Mouse (Mus musculus) myocyte (in vitro differentiated cells): ENCODE data around the gene Obp2a. TPM values are rescaled to one million over a fixed set of nuclear protein-coding genes. Genes with fewer than 3 reads are reported as not detected.

Experiments
- H3K27me3 ChIP-seq: one replicate; pipeline ENCODE4 v1.6.1; 2011; ENCODE audit not compliant: control insufficient read depth, insufficient read depth, insufficient read length
- H3K36me3 ChIP-seq: one replicate; pipeline ENCODE4 v1.6.1; 2011; ENCODE audit not compliant: control insufficient read depth, insufficient read depth
- H3K4me2 ChIP-seq: one replicate; pipeline ENCODE4 v1.6.1; 2011; ENCODE audit warnings: low read depth, control low read depth
- H3K4me3 ChIP-seq: one replicate; pipeline ENCODE4 v1.5.1; 2011; ENCODE audit warnings: mild to moderate bottlenecking, control low read depth, moderate library complexity
- H3K79me2 ChIP-seq: one replicate; pipeline ENCODE4 v1.6.1; 2011; ENCODE audit not compliant: control insufficient read depth, insufficient read depth
- H3ac ChIP-seq: one replicate; pipeline ENCODE4 v1.6.1; 2011; ENCODE audit not compliant: control insufficient read depth, insufficient read length
- CEBPB ChIP-seq: IDR thresholded peaks from 2 replicates; pipeline ENCODE4 v1.6.1; 2011; ENCODE audit warnings: mild to moderate bottlenecking, moderate library complexity; ENCODE audit not compliant: poor library complexity, insufficient read depth, severe bottlenecking
- E2F4 ChIP-seq: IDR thresholded peaks from one replicate; pipeline ENCODE4 v1.6.1; 2011; ENCODE audit warnings: mild to moderate bottlenecking, control low read depth, moderate library complexity; ENCODE audit not compliant: insufficient read depth
- MAX ChIP-seq: IDR thresholded peaks from one replicate; pipeline ENCODE4 v1.6.1; 2011; ENCODE audit warnings: low read depth, mild to moderate bottlenecking, control low read depth
- MYOD1 ChIP-seq, 3 experiments: IDR thresholded peaks; one replicate each; pipeline ENCODE4 v1.6.1; 2011; ENCODE audit warnings: control low read depth in 2 of 3, low read depth in 2 of 3, mild to moderate bottlenecking in 2 of 3, moderate library complexity in 1 of 3; ENCODE audit not compliant: insufficient read length in 2 of 3, control insufficient read depth in 1 of 3
- MYOG ChIP-seq, 3 experiments: IDR thresholded peaks; one replicate each; pipeline ENCODE4 v1.6.1; 2011; ENCODE audit warnings: control low read depth in 2 of 3, low read depth in 2 of 3, mild to moderate bottlenecking in 2 of 3; ENCODE audit not compliant: insufficient read length in 2 of 3, control insufficient read depth in 1 of 3, insufficient read depth in 1 of 3
- POLR2A ChIP-seq: IDR thresholded peaks from one replicate; pipeline ENCODE4 v1.6.1; 2011; ENCODE audit warnings: low read depth, mild to moderate bottlenecking, control low read depth, moderate library complexity; ENCODE audit not compliant: insufficient read length
- POLR2AphosphoS2 ChIP-seq: IDR thresholded peaks from one replicate; pipeline ENCODE4 v1.6.1; 2011; ENCODE audit warnings: low read depth, control low read depth; ENCODE audit not compliant: insufficient read length
- REST ChIP-seq: IDR thresholded peaks from one replicate; pipeline ENCODE4 v1.6.1; 2011; ENCODE audit warnings: mild to moderate bottlenecking, control low read depth, moderate library complexity; ENCODE audit not compliant: insufficient read depth, insufficient read length
- SRF ChIP-seq: IDR thresholded peaks from one replicate; pipeline ENCODE4 v1.6.1; 2011; ENCODE audit warnings: low read depth; ENCODE audit not compliant: control insufficient read depth, insufficient read length
- TCF12 ChIP-seq: IDR thresholded peaks from one replicate; pipeline ENCODE4 v1.6.1; 2011; ENCODE audit warnings: mild to moderate bottlenecking, control low read depth; ENCODE audit not compliant: poor library complexity, insufficient read depth, severe bottlenecking
- TCF3 ChIP-seq: IDR thresholded peaks from one replicate; pipeline ENCODE4 v1.6.1; 2011; ENCODE audit warnings: low read depth, control low read depth; ENCODE audit not compliant: insufficient read length
- USF1 ChIP-seq: IDR thresholded peaks from one replicate; pipeline ENCODE4 v1.6.1; 2011; ENCODE audit warnings: low read depth, mild to moderate bottlenecking, control low read depth, moderate library complexity
- polyA plus RNA-seq: library from polyadenylated mRNA; unstranded; fragments of >200 nt; fragmentation: generic; extraction: Trizol; gene quantifications from one replicate; pipeline ENCODE4 v1.2.1, GENCODE M21; 2012; ENCODE audit warnings: missing spikeins

The Obp2a gene
- polyA plus RNA-seq, 1 experiment, result not detected

DNA sequence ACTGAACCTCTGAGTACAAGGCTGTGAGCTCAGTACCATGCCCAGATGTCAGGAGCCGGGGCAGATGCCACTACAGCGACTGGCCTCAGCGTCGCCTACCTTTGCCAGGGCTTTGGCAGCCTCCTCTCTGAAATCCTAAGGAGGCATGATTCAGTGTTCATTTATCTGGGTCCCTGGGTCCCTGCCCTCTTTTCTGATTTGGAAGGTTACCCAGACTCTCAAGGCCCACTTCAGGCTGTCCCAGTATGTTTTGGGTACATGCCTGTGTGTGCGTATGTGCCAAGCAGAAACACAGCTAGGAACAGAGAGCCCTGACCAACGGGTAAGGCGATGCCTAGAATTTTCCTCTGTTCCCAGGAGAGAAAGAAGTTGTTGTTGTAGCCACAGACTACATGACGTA lies 39.6 kb upstream of the Obp2a start:
- H3K4me3 ChIP-seq, result no peak overlapping the region
- H3K36me3 ChIP-seq, result no peaks in the 10 kb centered on the region
- peak overlapping the region; percentile 68 for H3K4me2 ChIP-seq
- peaks cover 12% of the 10 kb centered on the region for H3K27me3 ChIP-seq
- TF ChIP-seq MYOG (IDR thresholded peaks at IDR 0.05; ENCODE audit: control insufficient read depth in 1 of 3, insufficient read depth in 1 of 3, insufficient read length in 2 of 3, low read depth in 2 of 3), result no peak
- H3K79me2 ChIP-seq, result no peaks in the 10 kb centered on the region
- H3ac ChIP-seq, result no peak overlapping the region

DNA sequence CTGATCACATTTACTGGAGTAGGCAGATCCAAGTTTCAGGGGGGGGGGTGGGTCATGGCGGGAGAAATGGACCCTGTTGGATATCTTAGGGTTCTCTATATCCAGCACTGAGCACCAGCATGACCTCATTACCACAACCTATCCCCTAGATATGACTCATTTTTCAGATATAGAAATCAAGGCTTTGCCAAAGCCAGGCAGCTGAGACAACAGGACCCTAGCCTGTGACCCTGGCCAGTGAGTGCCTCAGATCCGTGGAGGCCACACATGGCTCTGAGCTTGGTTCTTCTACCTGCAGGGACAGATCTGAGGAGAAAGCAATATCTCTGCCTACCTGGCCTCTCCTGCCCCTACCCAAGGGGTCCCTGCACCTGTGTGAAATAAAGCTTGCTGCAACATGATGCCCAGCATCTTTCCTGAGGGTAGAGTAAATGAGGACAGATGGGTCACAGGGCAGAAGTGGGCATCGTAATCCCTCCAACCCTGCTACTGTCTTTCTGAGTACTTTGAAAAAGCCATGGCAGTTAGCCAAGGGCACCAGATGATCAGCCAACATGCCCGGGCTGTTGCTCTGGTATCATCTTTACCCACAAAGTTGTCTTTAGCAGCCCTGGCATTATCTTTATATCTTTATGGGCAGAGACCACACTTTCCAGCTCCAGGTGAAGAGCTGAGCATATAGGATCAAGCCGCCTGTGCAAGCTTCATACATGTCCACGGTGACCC lies 38.4 kb upstream of the Obp2a start:
- Histone ChIP-seq H3ac (no peak overlapping the region), H3K4me2 (peak overlapping the region; percentile 68), H3K36me3 (no peaks in the 10 kb centered on the region), H3K79me2 (no peaks in the 10 kb centered on the region), H3K4me3 (no peak overlapping the region), H3K27me3 (peaks cover 2% of the 10 kb centered on the region)
- TF ChIP-seq MYOD1 (IDR thresholded peaks at IDR 0.05; ENCODE audit: control insufficient read depth in 1 of 3, insufficient read length in 2 of 3, low read depth in 2 of 3) (peak; percentile 1 to 86 (median 66)), TCF12 (no peak), E2F4 (no peak), CEBPB (no peak), USF1 (no peak), MYOG (IDR thresholded peaks at IDR 0.05; ENCODE audit: control insufficient read depth in 1 of 3, insufficient read depth in 1 of 3, insufficient read length in 2 of 3, low read depth in 2 of 3) (peak; percentile 14 to 69 (median 19)), POLR2A (no peak), REST (no peak), MAX (no peak), TCF3 (no peak), SRF (no peak), POLR2AphosphoS2 (no peak)

DNA sequence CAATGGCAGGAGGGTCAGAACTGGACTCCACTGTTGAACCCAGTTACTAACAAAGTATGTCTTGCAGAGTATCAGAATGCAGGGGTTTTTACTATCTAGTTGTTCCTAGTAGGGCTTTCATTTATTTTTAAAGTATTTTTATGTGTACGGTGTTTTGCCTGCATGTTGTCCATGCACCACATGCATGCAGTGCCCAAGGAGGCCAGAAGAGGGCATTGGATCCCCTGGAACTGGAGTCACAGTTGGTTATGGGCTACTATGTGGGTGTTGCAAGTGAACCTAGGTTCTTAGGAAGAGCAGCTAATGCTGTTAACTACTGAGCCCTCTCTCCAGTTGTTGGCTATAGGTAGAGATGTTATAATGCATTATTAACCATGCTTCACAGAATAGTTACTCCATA lies 36.3 kb upstream of the Obp2a start:
- H3ac ChIP-seq, result no peak overlapping the region
- no peak overlapping the region for H3K4me2 ChIP-seq
- TF ChIP-seq POLR2AphosphoS2, result no peak
- no peak for TF ChIP-seq MYOD1 (IDR thresholded peaks at IDR 0.05; ENCODE audit: control insufficient read depth in 1 of 3, insufficient read length in 2 of 3, low read depth in 2 of 3)
- no peak for TF ChIP-seq USF1
- no peak for TF ChIP-seq MAX
- TF ChIP-seq TCF12, result no peak
- TF ChIP-seq SRF, result no peak
- TF ChIP-seq MYOG (IDR thresholded peaks at IDR 0.05; ENCODE audit: control insufficient read depth in 1 of 3, insufficient read depth in 1 of 3, insufficient read length in 2 of 3, low read depth in 2 of 3), result no peak
- TF ChIP-seq CEBPB, result no peak
- no peak for TF ChIP-seq E2F4
- H3K27me3 ChIP-seq, result peaks cover 7% of the 10 kb centered on the region
- H3K4me3 ChIP-seq, result no peak overlapping the region
- H3K79me2 ChIP-seq, result no peaks in the 10 kb centered on the region
- no peaks in the 10 kb centered on the region for H3K36me3 ChIP-seq

DNA sequence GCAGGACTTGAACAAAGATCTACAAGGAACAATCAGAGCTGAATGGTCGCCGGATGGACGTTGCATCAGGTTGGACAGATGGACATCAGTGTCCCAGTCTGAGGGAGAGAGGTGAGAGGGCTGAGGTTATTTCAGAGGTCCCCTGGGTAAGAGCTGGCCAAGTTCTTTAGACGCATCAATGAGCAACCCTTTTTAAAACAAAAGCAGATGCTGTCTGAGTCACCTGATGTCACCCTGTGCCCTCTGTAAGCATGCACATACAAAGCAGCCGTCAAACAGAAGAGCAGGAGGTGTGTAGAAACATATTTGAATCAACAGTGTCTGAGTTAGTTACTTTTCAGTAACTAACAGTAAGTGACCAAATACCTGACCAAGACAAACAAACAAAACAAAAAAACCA lies 35.7 kb upstream of the Obp2a start:
- Histone ChIP-seq H3K79me2 (no peaks in the 10 kb centered on the region), H3K27me3 (peaks cover 7% of the 10 kb centered on the region), H3K4me3 (no peak overlapping the region), H3K36me3 (no peaks in the 10 kb centered on the region), H3K4me2 (no peak overlapping the region), H3ac (no peak overlapping the region)
- no peak for TF ChIP-seq MYOD1 (IDR thresholded peaks at IDR 0.05; ENCODE audit: control insufficient read depth in 1 of 3, insufficient read length in 2 of 3, low read depth in 2 of 3)
- TF ChIP-seq MAX, result no peak
- TF ChIP-seq SRF, result no peak

DNA sequence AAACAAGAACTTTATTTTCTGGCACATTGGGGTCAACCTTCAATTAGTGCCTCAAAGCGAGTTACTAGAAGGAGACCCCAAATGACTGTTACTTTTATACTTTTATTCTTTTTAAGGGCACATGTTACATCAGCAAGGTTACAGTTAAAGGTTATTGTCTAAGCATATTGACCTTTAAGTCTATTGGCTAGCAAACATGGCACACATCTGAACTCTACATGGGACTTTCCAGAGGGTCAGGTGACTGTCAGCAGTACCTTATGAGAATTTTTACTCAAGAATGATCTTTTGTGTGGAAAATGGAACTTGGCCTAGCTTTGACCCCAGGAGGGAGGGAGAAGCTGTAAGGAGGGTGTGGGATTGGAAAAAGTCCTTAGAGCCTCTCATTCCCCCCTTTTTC lies 33.3 kb upstream of the Obp2a start:
- Histone ChIP-seq H3ac (no peak overlapping the region), H3K36me3 (no peaks in the 10 kb centered on the region), H3K4me3 (no peak overlapping the region), H3K27me3 (peaks cover 11% of the 10 kb centered on the region), H3K4me2 (no peak overlapping the region), H3K79me2 (no peaks in the 10 kb centered on the region)
- TF ChIP-seq MYOG (IDR thresholded peaks at IDR 0.05; ENCODE audit: control insufficient read depth in 1 of 3, insufficient read depth in 1 of 3, insufficient read length in 2 of 3, low read depth in 2 of 3), result no peak
- no peak for TF ChIP-seq POLR2AphosphoS2
- no peak for TF ChIP-seq CEBPB
- no peak for TF ChIP-seq MAX
- no peak for TF ChIP-seq USF1
- no peak for TF ChIP-seq REST
- no peak for TF ChIP-seq SRF
- TF ChIP-seq E2F4, result no peak
- TF ChIP-seq TCF12, result no peak
- TF ChIP-seq TCF3, result no peak
- no peak for TF ChIP-seq POLR2A
- no peak for TF ChIP-seq MYOD1 (IDR thresholded peaks at IDR 0.05; ENCODE audit: control insufficient read depth in 1 of 3, insufficient read length in 2 of 3, low read depth in 2 of 3)
